Mouse (Mus musculus) heart, embryonic 10.5 days (tissue): Measurements from ENCODE around the gene Hdac5. TPM values are rescaled to one million over a fixed set of nuclear protein-coding genes. Genes with fewer than 3 reads are reported as not detected.

Source experiments
- DNase-seq: peaks from one replicate; pipeline ENCODE4 v3.0.0-alpha.2; 2017; ENCODE audit warnings: low spot score
- H3K27ac ChIP-seq: fragments of 300-500 bp; sonication (generic); 2 replicates; pipeline ENCODE4 v1.5.1; 2016; ENCODE audit warnings: mild to moderate bottlenecking
- H3K27me3 ChIP-seq: fragments of 300-500 bp; sonication (generic); 2 replicates; pipeline ENCODE4 v1.6.1; 2016; ENCODE audit warnings: mild to moderate bottlenecking; ENCODE audit not compliant: poor library complexity, insufficient read depth, severe bottlenecking
- H3K36me3 ChIP-seq: fragments of 300-500 bp; sonication (generic); 2 replicates; pipeline ENCODE4 v1.6.1; 2016; ENCODE audit warnings: mild to moderate bottlenecking, moderate library complexity
- H3K4me1 ChIP-seq: fragments of 300-500 bp; sonication (generic); 2 replicates; pipeline ENCODE4 v1.6.1; 2016; ENCODE audit warnings: mild to moderate bottlenecking
- H3K4me3 ChIP-seq: fragments of 300-500 bp; sonication (generic); 2 replicates; pipeline ENCODE4 v1.5.1; 2016; ENCODE audit warnings: mild to moderate bottlenecking, moderate library complexity
- H3K9me3 ChIP-seq: fragments of 300-500 bp; sonication (generic); 2 replicates; pipeline ENCODE4 v1.6.1; 2016; ENCODE audit warnings: mild to moderate bottlenecking, moderate library complexity
- WGBS: fragments of 180-500 bp; shearing (Covaris S2); methylation state at CpG from one replicate; pipeline ENCODE4 v1.1.7; 2016; 5-methylcytosine and 5-hydroxymethylcytosine counted together
- polyA plus RNA-seq: library from polyadenylated mRNA; unstranded; fragments of >200 nt; fragmentation: Nextera tagmentation; extraction: Ambion mirVana; gene quantifications from 2 replicates; pipeline ENCODE4 v1.2.1, GENCODE M21; 2016

Hdac5 gene
- polyA plus RNA-seq, 1 experiment from 2014 or later = 84.9 TPM

DNA sequence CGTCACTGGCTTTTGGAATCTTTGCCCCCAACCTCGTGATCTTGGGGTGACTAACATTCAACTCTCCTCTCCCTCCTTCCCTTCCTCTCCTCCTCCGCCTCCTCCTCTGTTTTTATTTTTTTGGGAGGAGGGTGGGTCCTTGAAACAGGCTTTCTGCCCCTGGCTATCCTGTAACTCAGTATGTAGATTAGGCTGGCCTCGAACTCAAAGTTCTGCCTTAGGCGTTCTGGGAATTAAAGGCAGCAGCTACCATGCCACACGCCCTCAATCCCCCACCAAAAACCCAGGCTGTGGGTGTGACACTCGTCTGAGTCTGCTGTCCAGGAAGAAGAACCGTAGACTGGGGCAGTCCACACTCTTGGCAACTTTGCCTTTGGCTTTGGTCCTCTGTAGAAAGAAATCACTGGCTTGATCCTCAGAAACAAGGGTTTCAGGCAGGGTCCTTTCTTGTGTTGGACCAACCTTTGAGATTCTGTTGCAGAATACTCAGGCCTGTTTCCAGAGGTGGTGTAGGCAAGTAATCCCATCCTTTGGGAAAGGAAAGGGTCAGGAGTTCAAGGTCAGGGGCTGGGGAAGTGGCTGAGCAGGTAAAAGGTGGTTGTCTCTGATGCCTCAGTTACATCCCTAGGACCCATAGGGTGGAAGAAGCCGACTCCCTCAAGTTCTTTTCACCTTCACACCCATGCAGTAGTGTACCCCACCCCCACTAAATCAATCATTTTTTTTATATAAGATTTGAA lies 19.6 kb upstream of the Hdac5 start:
- Histone ChIP-seq H3K27me3 (no peaks in the 10 kb centered on the region), H3K36me3 (peaks cover 16% of the 10 kb centered on the region), H3K4me3 (peak overlapping the region; percentile 81), H3K27ac (peak overlapping the region; percentile 87), H3K4me1 (peaks cover 33% of the 10 kb centered on the region), H3K9me3 (no peaks in the 10 kb centered on the region)
- no peak for DNase-seq
- WGBS = 14% methylated on average over 9 of the region's 9 CpGs

DNA sequence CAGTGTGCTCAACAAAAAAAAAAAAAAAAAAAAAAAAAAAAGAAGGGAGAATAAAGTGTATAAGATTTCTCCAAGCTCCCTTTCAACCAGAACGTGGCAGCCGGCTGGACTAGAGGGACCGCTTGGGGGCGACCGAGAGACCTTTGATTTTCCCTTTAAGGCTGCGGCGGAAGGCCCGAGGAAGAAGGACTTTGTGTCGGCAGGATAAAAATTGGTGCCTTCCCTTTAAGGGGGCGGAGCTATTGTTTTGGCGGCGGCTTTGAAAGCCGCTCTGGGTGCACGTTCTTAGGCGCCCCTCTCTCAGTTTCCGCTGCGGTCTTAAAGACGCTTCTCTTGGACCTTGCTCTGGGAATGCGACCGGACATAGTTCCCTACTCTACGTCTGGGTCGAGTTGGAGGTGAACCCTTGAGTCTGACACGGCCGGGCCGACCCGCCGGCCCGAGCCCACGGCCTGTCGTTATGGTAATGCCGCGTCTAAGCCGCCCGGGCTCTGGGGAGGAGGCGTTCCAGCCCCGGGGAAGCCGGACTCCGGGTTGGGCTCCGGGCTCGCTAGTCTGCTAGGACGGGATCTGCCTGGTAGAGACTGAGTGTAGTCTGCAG lies 18.8 kb upstream of the Hdac5 start, which contains the start of gene BC030867:
Gene BC030867, plus strand, starts transcription at position 253 of the 601 bp plus-strand sequence.
- H3K27me3 ChIP-seq = no peaks in the 10 kb centered on the region
- peak within 1 kb of the TSS; percentile 87 for H3K27ac ChIP-seq
- peaks cover 26% of the 10 kb centered on the region for H3K4me1 ChIP-seq
- H3K9me3 ChIP-seq = no peaks in the 10 kb centered on the region
- under 1% methylated on average over 41 of the region's 41 CpGs for whole genome bisulfite sequencing
- H3K4me3 ChIP-seq = peak within 1 kb of the TSS; percentile 81
- peak; percentile 96 for DNase-seq
- H3K36me3 ChIP-seq = peaks cover 16% of the 10 kb centered on the region

DNA sequence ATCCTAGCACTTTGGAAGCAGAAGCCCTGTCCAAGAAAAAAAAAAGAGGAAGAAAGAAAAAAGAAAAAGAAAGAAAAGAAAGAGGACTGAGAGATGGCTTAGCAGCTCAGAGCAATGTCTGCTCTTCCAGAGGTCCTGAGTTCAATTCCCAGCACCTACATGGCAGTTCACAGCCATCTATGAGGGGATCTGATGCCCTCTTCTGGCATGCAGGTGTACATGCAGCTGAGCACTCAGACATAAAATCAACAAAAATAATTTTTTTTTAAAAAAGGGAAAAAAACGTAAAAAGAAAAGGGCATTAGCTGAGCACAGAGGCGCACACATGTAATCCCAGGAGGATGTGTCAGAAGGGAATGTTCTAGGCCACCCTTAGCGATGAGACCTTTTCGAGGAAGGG lies 16.9 kb upstream of the Hdac5 start:
- no peak overlapping the region for H3K27ac ChIP-seq
- no peak for DNase-seq
- WGBS = 79% methylated on average over 4 of the region's 4 CpGs

DNA sequence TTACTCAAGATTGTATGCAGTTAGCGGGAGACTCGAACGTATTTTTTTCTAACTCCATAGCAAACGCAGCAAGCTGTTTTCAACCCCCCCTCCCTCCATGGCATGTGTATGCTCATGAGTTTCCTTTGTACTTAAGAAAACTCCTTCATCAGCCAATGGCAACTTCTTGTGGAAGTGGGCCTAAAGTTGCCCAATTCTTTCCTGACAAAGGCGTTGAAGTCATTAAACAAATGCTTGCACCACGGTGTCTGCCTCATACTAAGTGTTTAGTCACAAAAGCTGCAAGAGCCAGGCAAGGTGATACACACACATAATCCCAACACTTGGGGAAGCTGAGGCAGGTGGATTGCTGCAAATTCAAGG lies 16.3 kb upstream of the Hdac5 start:
- Histone ChIP-seq H3K27ac (no peak overlapping the region), H3K36me3 (peaks cover 5% of the 10 kb centered on the region; the same call in 1 of the 2 replicates), H3K4me1 (peaks cover 25% of the 10 kb centered on the region), H3K27me3 (no peaks in the 10 kb centered on the region), H3K4me3 (no peak overlapping the region), H3K9me3 (no peaks in the 10 kb centered on the region)
- DNase-seq = no peak
- 89% methylated on average over 6 of the region's 6 CpGs for WGBS

More for the DNA sequence above, 16.9 kb upstream of the Hdac5 start:
- H3K27me3 ChIP-seq = no peaks in the 10 kb centered on the region
- H3K4me3 ChIP-seq = no peak overlapping the region
- H3K36me3 ChIP-seq = peaks cover 11% of the 10 kb centered on the region
- H3K9me3 ChIP-seq = no peaks in the 10 kb centered on the region
- H3K4me1 ChIP-seq = peaks cover 24% of the 10 kb centered on the region

DNA sequence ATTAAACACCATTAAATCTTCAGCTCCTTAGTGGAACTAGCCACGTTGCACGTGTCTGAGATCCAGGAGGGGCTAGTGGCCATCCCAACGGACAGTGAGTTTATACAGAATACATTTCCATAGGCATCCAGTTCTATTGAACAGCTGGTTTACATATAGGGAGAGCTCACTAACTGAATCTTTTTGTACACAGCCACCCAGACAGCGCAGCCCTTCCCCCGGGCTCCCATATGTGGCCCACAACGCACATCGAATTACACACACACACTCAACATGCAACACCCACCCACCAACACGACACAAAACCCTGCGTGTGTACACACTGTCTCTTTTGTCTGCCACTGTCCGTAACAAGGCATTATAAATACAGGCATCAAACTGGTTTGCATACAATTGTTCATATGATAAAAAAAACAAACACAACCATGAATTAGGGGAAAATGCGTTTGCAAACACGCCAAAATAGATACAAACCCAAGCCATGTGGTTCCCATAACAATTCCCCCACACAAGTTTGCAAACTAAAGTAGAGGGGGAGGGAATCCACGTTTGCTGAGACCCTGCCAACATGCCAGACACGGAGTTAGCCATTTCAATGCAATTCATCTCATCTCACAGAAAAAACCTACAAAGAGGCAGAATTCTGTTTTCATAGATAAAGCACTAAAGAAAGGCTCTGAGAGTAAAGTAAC lies 15.8 kb upstream of the Hdac5 start:
- H3K36me3 ChIP-seq = 0 out of 2 replicates have a peak, but pooled peaks cover under 1% of the 10 kb centered on the region
- H3K4me3 ChIP-seq = peak overlapping the region; percentile 58
- peak overlapping the region; percentile 83 for H3K27ac ChIP-seq
- no peaks in the 10 kb centered on the region for H3K9me3 ChIP-seq
- WGBS = 69% methylated on average over 14 of the region's 14 CpGs
- peaks cover 28% of the 10 kb centered on the region for H3K4me1 ChIP-seq
- H3K27me3 ChIP-seq = no peaks in the 10 kb centered on the region
- no peak for DNase-seq

DNA sequence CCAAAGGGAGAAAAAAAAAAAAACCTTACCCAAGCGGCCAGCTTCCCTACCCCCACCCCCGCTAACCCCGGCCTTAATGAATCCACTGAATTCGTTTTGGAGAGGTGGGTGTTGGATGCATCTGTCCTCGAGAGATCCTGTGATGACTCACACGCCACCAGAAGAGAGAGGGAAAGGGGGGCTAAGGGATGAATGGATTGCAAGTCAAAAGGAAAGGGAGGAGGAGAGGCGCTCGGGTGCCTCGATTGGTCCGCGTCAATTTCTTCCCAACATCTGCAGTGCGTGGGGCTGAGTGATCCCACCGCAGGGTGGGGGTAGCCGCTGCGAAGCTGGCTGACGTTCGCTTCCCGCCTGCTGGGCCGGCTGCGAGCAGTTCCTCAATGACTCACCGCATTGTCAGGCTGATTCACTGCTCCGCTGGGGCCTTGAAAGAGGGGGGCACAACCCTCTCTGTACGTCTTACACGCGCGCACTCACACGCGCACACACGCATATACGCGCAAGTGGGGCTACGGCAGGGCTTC lies 15.0 kb upstream of the Hdac5 start:
- no peaks in the 10 kb centered on the region for H3K9me3 ChIP-seq
- H3K27me3 ChIP-seq = no peaks in the 10 kb centered on the region
- H3K36me3 ChIP-seq = no peaks in the 10 kb centered on the region
- peaks cover 28% of the 10 kb centered on the region for H3K4me1 ChIP-seq
- DNase-seq = peak; percentile 85
- H3K27ac ChIP-seq = peak overlapping the region; percentile 83
- 1% methylated on average over 32 of the region's 32 CpGs for WGBS
- peak overlapping the region; percentile 58 for H3K4me3 ChIP-seq

DNA sequence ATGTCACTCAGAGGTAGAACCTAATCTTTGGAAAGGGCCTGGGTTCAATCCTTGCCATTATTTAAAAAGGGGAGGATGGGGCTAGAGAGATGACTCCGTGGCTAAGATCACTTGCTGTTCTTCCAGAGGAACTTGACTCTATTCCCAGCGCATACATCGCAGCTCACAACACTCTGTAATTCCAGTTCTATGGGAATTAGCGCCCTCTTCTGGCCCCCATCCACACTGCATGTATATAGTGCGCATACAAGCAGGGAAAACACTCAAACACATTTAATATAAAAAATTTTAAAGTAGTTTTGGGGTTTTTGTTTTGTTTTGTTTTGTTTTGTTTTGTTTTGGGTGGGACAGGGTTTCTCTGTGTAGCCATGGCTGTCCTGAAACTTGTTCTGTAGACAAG lies 11.9 kb upstream of the Hdac5 start:
- no peaks in the 10 kb centered on the region for H3K36me3 ChIP-seq
- no peaks in the 10 kb centered on the region for H3K27me3 ChIP-seq
- no peaks in the 10 kb centered on the region for H3K9me3 ChIP-seq
- 50% methylated on average over 5 of the region's 5 CpGs for WGBS
- no peak overlapping the region for H3K4me3 ChIP-seq
- H3K27ac ChIP-seq = no peak overlapping the region
- H3K4me1 ChIP-seq = peaks cover 19% of the 10 kb centered on the region
- DNase-seq = no peak

DNA sequence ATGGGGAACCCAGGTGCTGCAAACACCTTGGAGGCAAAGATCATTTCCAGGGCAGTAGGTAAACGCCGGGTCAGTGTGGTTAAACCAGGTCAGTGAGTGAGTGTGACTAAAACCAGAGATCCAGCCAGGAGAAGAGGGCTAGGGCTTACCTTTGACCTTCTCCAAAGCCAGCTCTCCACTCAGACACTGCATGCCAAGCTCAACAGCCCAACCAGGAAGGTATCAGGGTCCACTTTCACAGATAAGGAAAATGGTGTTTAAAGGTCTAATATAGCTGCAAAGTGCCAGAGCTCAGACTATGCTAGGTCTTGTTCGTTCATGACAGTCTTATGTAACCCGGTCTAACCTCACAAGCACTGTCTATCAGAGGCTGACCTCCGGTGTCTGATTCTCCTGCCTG lies 11.3 kb upstream of the Hdac5 start:
- 72% methylated on average over 5 of the region's 5 CpGs for WGBS

DNA sequence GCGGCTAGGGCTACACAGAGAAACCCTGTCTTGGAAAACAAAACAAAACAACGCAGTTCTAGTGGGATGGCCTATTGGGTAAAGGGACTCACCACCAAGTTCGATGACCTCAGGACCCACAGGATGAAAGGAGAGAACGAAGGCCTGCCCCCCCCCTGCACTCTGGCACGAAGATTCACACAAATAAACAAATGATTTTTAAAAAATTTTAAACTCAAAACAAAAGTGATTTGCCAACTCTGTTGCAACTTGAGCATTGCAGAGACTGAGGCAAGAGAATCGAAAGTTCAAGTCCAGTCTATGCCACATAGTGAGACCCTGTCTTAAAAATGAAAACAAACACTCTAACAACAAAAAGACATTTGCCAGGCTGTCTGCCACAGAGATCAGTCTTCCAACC lies 10.7 kb upstream of the Hdac5 start:
- H3K9me3 ChIP-seq = no peaks in the 10 kb centered on the region
- no peak for DNase-seq
- no peak overlapping the region for H3K4me3 ChIP-seq
- H3K27ac ChIP-seq = no peak overlapping the region
- H3K27me3 ChIP-seq = no peaks in the 10 kb centered on the region
- peaks cover 21% of the 10 kb centered on the region for H3K4me1 ChIP-seq
- H3K36me3 ChIP-seq = no peaks in the 10 kb centered on the region
- WGBS = 84% methylated on average over 6 of the region's 6 CpGs

More for the DNA sequence above, 11.3 kb upstream of the Hdac5 start:
- Histone ChIP-seq H3K9me3 (no peaks in the 10 kb centered on the region), H3K4me1 (peaks cover 22% of the 10 kb centered on the region), H3K27me3 (no peaks in the 10 kb centered on the region), H3K27ac (no peak overlapping the region), H3K4me3 (no peak overlapping the region), H3K36me3 (no peaks in the 10 kb centered on the region)
- DNase-seq = no peak

DNA sequence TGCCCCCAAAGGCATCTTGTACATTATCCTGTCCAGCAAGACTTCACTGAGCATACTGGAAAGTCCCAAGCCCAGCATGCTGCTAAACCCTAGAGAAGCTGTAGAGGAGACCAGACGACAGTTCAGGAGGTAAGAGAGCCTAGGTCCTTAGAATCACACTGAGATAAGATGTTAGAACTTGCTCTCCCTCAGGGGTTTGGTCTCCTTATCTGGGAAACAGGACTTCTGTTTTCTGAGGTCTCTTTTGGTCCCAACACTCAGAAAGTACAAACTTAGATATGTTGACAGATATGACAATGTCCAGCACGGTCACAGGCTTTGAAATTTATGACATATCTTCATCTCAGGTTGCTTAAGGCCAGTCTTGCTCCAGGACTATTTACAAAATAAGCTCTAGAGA lies 6.1 kb upstream of the Hdac5 start:
- no peak for DNase-seq
- no peaks in the 10 kb centered on the region for H3K36me3 ChIP-seq
- H3K4me3 ChIP-seq = no peak overlapping the region
- no peak overlapping the region for H3K27ac ChIP-seq
- peaks cover 5% of the 10 kb centered on the region; the same call in 1 of the 2 replicates for H3K4me1 ChIP-seq
- H3K27me3 ChIP-seq = no peaks in the 10 kb centered on the region
- 26% methylated on average over 2 of the region's 2 CpGs for WGBS
- H3K9me3 ChIP-seq = no peaks in the 10 kb centered on the region

DNA sequence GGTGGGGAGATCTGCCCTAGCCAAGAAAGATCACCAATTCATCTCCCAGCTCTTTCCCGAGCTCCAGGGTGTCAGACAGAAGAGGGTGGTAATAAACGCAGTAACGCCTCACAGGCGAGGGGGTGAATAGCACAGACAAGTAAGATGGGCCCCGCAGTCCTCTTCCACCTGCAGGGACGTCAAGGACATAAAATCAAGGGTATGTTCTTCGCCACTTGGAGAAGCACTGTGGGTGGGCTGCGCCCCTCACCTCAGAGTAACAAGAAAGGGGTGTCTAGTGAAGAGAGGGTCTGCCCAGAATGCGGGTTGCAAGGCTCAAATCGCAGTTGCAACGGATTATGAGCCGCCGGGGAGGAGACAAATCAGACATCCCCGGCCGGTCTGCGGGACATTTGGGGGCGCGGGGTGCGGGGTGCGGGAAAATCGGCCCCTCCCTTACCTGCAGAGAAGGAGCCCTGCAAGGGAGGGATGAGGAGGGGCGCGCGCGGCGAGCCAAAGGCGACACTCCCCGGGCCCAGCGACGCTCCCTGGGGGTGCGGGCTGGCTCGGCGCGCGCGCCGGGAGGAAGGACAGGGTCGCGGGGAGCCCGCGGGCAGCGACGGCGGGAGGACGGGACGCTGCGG lies 524 bp downstream of the Hdac5 start:
- no peak for DNase-seq
- Histone ChIP-seq H3K36me3 (no peaks in the 10 kb centered on the region), H3K9me3 (no peaks in the 10 kb centered on the region), H3K27ac (peak overlapping the region; percentile 96), H3K4me1 (peaks cover 52% of the 10 kb centered on the region), H3K4me3 (peak overlapping the region; percentile 95), H3K27me3 (no peaks in the 10 kb centered on the region)
- under 1% methylated on average over 40 of the region's 47 CpGs for WGBS

DNA sequence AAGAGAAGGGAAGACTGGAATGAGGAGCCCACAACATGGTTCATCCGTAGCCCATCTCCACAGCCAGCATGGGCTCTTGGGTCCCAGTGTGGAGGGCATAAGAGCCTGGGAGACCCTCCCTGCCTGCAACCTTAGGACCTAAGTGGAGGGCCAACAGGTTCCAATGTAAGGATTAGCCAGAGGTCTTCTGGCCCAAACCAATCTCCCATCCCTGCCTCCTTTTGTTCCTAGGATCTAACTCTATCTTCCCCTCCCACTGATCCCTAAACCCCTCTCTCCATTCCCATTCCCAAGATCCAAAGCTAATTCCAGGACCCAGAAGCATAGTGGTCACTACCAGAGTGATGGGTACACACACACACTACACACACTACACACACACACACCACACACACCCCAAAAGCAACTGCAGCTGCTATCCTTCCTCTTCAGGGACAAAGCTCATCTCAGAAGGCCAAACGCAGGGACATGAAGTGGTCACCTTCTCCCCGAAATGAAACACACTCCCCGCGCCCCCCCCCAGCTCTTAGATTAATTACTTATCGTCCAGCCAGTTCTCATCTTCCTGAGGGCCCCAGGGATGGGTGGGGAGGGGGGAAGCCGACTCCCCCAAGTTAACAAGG lies 1.2 kb downstream of the Hdac5 start:
- Histone ChIP-seq H3K36me3 (no peaks in the 10 kb centered on the region), H3K9me3 (no peaks in the 10 kb centered on the region), H3K27me3 (no peaks in the 10 kb centered on the region), H3K27ac (peak overlapping the region; percentile 96), H3K4me1 (peaks cover 59% of the 10 kb centered on the region), H3K4me3 (peak overlapping the region; percentile 95)
- 14% methylated on average over 7 of the region's 7 CpGs for WGBS
- no peak for DNase-seq
